Mouse (Mus musculus) cerebellum, adult 2 months (tissue): Measurements from ENCODE around the gene D17H6S53E.

Source experiments
- CTCF ChIP-seq: fragments of 200-500 bp; IDR thresholded peaks from 2 replicates; pipeline ENCODE4 v1.5.1; 2011; ENCODE audit warnings: low read depth, mild to moderate bottlenecking, control low read depth, low read length, moderate library complexity, borderline replicate concordance; ENCODE audit not compliant: insufficient read depth
- POLR2A ChIP-seq: fragments of 200-500 bp; IDR thresholded peaks from 2 replicates; pipeline ENCODE4 v1.6.1; 2011; ENCODE audit warnings: low read length, control low read depth, borderline replicate concordance; ENCODE audit not compliant: insufficient read depth

GRCm38 (mm10) chr17:35134801-35135590 lies 8.8 kb downstream of the D17H6S53E start, which contains the start of gene Bag6:
- TF ChIP-seq POLR2A (peak; percentile 70), CTCF (no peak)
